Comparison of ENCODE assay signal across 14 mouse cellular contexts in genomic region chr16:10769661-10770060, GRCm38 (mm10). TPM values are rescaled to one million over a fixed set of nuclear protein-coding genes. Genes with fewer than 3 reads are reported as not detected.
DNase-seq lines count a peak whose midpoint lies in the region; ATAC-seq lines count a peak whose summit lies in the region.
"Had no signal": no experiment of that assay in that cellular context is flagged by ENCODE, and none has a peak within 500 bp of the region (broad histone marks: within the 10 kb centered on the region; RNA-seq: fewer than 3 reads in every experiment).

No protein-coding gene starts in this region.

- peak; percentile 38 for ATAC-seq in megakaryocyte, adult 5-6 weeks (ENCODE audit: poor library complexity, severe bottlenecking)
- no peak for ATAC-seq in midbrain, embryonic 13.5 days

- intact Hi-C loops in left cerebral cortex, postnatal 4 days (cut with DNase I): no loop called here

- no peaks in the 10 kb centered on the region for H3K36me3 ChIP-seq in midbrain, embryonic 13.5 days
- H3K36me3 ChIP-seq: embryonic facial prominence, embryonic 12.5 days; limb, embryonic 15.5 days; midbrain, embryonic 12.5 days had no signal

- no peak overlapping the region for H3K4me2 ChIP-seq in midbrain, embryonic 13.5 days (replicated peaks)
- H3K4me2 ChIP-seq: embryonic facial prominence, embryonic 12.5 days; limb, embryonic 15.5 days; midbrain, embryonic 12.5 days had no signal

- H3K9ac ChIP-seq in midbrain, embryonic 13.5 days (replicated peaks): no peak overlapping the region
- H3K9ac ChIP-seq: embryonic facial prominence, embryonic 12.5 days; limb, embryonic 15.5 days; midbrain, embryonic 12.5 days had no signal

- DNase-seq in left cerebral cortex, adult 18-20 months (ENCODE audit: low spot score in 2 of 2): peak; percentile 21 to 38
- DNase-seq in left cerebral cortex, postnatal 4 days: no peak
- peak; percentile 68 for DNase-seq in T-cell, adult 2 months (ENCODE audit: low spot score)
- peak; percentile 63 to 70 for DNase-seq in thymus, postnatal 10 days (ENCODE audit: low spot score in 2 of 2)
- no peak for DNase-seq in urinary bladder, postnatal 10 days (ENCODE audit: low spot score)
- no peak for DNase-seq in kidney, adult 18-20 months
- DNase-seq: gastrocnemius, postnatal 10 days; kidney, postnatal 25 days had no signal

- no peak overlapping the region for H3K4me3 ChIP-seq in midbrain, embryonic 13.5 days (replicated peaks)
- H3K4me3 ChIP-seq: embryonic facial prominence, embryonic 12.5 days; limb, embryonic 15.5 days; midbrain, embryonic 12.5 days had no signal

- 49% methylated on average over 2 of the region's 2 CpGs for WGBS in midbrain, embryonic 13.5 days

- H3K27me3 ChIP-seq in midbrain, embryonic 13.5 days: peaks cover 6% of the 10 kb centered on the region; the same call in 1 of the 2 replicates
- H3K27me3 ChIP-seq: limb, embryonic 15.5 days had no signal

- no peaks in the 10 kb centered on the region for H3K9me3 ChIP-seq in midbrain, embryonic 13.5 days
- H3K9me3 ChIP-seq: embryonic facial prominence, embryonic 12.5 days; limb, embryonic 15.5 days; midbrain, embryonic 12.5 days had no signal

- no peaks in the 10 kb centered on the region for H3K4me1 ChIP-seq in midbrain, embryonic 13.5 days (replicated peaks)
- H3K4me1 ChIP-seq: midbrain, embryonic 12.5 days had no signal

- H3K27ac ChIP-seq in midbrain, embryonic 13.5 days: no peak overlapping the region
- H3K27ac ChIP-seq: embryonic facial prominence, embryonic 12.5 days; limb, embryonic 15.5 days; midbrain, embryonic 12.5 days had no signal

RNA-seq across cellular contexts. Expression of gene Socs1, which starts 15.7 kb away (rescaled TPM):
- total RNA-seq in left cerebral cortex, adult 18-20 months (2021): 1 to 10 TPM; 1.0 to 1.1 TPM
- 1 to 10 TPM; 1.9 to 2.0 TPM for total RNA-seq in left cerebral cortex, postnatal 4 days (2021)
- total RNA-seq in megakaryocyte, adult 5-6 weeks (2015): 0.54 and 0.59 TPM in 2 replicates
- 0.73 and 1.7 TPM in 2 replicates for total RNA-seq in megakaryocyte, adult 5-6 weeks (2017)
- polyA plus RNA-seq in midbrain, embryonic 13.5 days (2015; fragmentation: Nextera tagmentation; extraction: Ambion mirVana): 1.3 and 2.3 TPM in 2 replicates

RNA-seq across cellular contexts. Expression of gene Tnp2, which starts 18.8 kb away (rescaled TPM):
- not detected for total RNA-seq in left cerebral cortex, adult 18-20 months (2021)
- not detected for total RNA-seq in left cerebral cortex, postnatal 4 days (2021)
- not detected in 2 replicates for total RNA-seq in megakaryocyte, adult 5-6 weeks (2015)
- not detected in 2 replicates for total RNA-seq in megakaryocyte, adult 5-6 weeks (2017)
- polyA plus RNA-seq in midbrain, embryonic 13.5 days (2015; fragmentation: Nextera tagmentation; extraction: Ambion mirVana): not detected in 2 replicates
- total RNA-seq: gastrocnemius, postnatal 10 days had no signal
- polyA plus RNA-seq: embryonic facial prominence, embryonic 12.5 days; hindbrain, embryonic 11.5 days; limb, embryonic 15.5 days; midbrain, embryonic 12.5 days had no signal

RNA-seq across cellular contexts. Expression of gene Prm3, which starts 21.1 kb away (rescaled TPM):
- not detected for total RNA-seq in left cerebral cortex, adult 18-20 months (2021)
- not detected for total RNA-seq in left cerebral cortex, postnatal 4 days (2021)
- total RNA-seq in megakaryocyte, adult 5-6 weeks (2015): not detected in 2 replicates
- not detected in 2 replicates for total RNA-seq in megakaryocyte, adult 5-6 weeks (2017)
- polyA plus RNA-seq in midbrain, embryonic 13.5 days (2015; fragmentation: Nextera tagmentation; extraction: Ambion mirVana): not detected in 2 replicates
- total RNA-seq: gastrocnemius, postnatal 10 days had no signal
- polyA plus RNA-seq: embryonic facial prominence, embryonic 12.5 days; hindbrain, embryonic 11.5 days; limb, embryonic 15.5 days; midbrain, embryonic 12.5 days had no signal

RNA-seq across cellular contexts. Expression of gene Prm2, which starts 26.3 kb away (rescaled TPM):
- total RNA-seq in left cerebral cortex, adult 18-20 months (2021): not detected
- not detected for total RNA-seq in left cerebral cortex, postnatal 4 days (2021)
- not detected in 2 replicates for total RNA-seq in megakaryocyte, adult 5-6 weeks (2015)
- total RNA-seq in megakaryocyte, adult 5-6 weeks (2017): not detected in 2 replicates
- not detected in 2 replicates for polyA plus RNA-seq in midbrain, embryonic 13.5 days (2015; fragmentation: Nextera tagmentation; extraction: Ambion mirVana)
- total RNA-seq: gastrocnemius, postnatal 10 days had no signal
- polyA plus RNA-seq: embryonic facial prominence, embryonic 12.5 days; hindbrain, embryonic 11.5 days; limb, embryonic 15.5 days; midbrain, embryonic 12.5 days had no signal

RNA-seq across cellular contexts. Expression of gene Prm1, which starts 36.0 kb away (rescaled TPM):
- total RNA-seq in left cerebral cortex, adult 18-20 months (2021): not detected
- not detected for total RNA-seq in left cerebral cortex, postnatal 4 days (2021)
- not detected in 2 replicates for total RNA-seq in megakaryocyte, adult 5-6 weeks (2015)
- not detected in 2 replicates for total RNA-seq in megakaryocyte, adult 5-6 weeks (2017)
- polyA plus RNA-seq in midbrain, embryonic 13.5 days (2015; fragmentation: Nextera tagmentation; extraction: Ambion mirVana): not detected in 2 replicates
- total RNA-seq: gastrocnemius, postnatal 10 days had no signal
- polyA plus RNA-seq: embryonic facial prominence, embryonic 12.5 days; hindbrain, embryonic 11.5 days; midbrain, embryonic 12.5 days had no signal

Comparison
In these comparisons a context has a peak if more than half of its experiments do, and no peak if none do; other contexts are left out.
1. DNase-seq: peak in left cerebral cortex, adult 18-20 months (2 of 2), T-cell, adult 2 months (single experiment) and thymus, postnatal 10 days (2 of 2); none in left cerebral cortex, postnatal 4 days (single experiment), urinary bladder, postnatal 10 days (single experiment) and kidney, adult 18-20 months (single experiment).